In the genomic region with DNA sequence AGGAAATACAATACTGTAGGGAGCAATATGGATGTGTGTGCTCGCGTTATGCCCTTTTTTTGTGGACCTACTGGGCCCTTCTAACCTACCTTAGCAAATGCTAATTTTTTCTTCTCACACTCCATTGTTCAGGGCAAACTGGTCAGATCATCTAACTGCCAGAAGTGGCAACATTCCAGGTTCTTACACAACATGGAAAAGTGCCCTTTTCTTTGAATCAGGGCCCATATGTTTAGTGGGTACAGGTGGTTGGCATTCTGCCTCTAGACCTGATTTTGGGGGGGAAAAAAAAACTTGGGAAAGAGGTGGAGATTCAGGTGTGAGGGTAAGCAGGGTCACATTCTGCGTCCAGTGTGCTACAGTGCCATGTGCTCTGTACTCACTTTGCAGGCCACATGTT, we compare ENCODE assay signal across 23 mouse cellular contexts. TPM values are rescaled to one million over a fixed set of nuclear protein-coding genes. Genes with fewer than 3 reads are reported as not detected.
DNase-seq lines count a peak whose midpoint lies in the region; ATAC-seq and TF ChIP-seq lines count a peak whose summit lies in the region.
"Had no signal": no experiment of that assay in that cellular context is flagged by ENCODE, and none has a peak within 500 bp of the region (broad histone marks: within the 10 kb centered on the region; RNA-seq: fewer than 3 reads in every experiment).

No protein-coding gene starts in this region.

- H3K9me3 ChIP-seq in heart, embryonic 11.5 days (replicated peaks; ENCODE audit: control insufficient read depth, low read length): no peaks in the 10 kb centered on the region
- H3K9me3 ChIP-seq: embryonic facial prominence, embryonic 15.5 days; heart, embryonic 12.5 days; hindbrain, embryonic 13.5 days; liver, embryonic 13.5 days; lung, embryonic 15.5 days; stomach, embryonic 15.5 days had no signal

- TF ChIP-seq CTCF in brain, embryonic 14.5 days (IDR thresholded peaks at IDR 0.05; ENCODE audit: borderline replicate concordance, extremely low read depth, insufficient read depth, insufficient read length): no peak

- no peak overlapping the region for H3K9ac ChIP-seq in heart, embryonic 11.5 days (ENCODE audit: low read depth, low read length)
- H3K9ac ChIP-seq: embryonic facial prominence, embryonic 15.5 days; heart, embryonic 12.5 days; hindbrain, embryonic 13.5 days; liver, embryonic 13.5 days; lung, embryonic 15.5 days; stomach, embryonic 15.5 days had no signal

- H3K4me1 ChIP-seq in heart, embryonic 11.5 days (ENCODE audit: control insufficient read depth, insufficient read depth, low read length): no peaks in the 10 kb centered on the region
- H3K4me1 ChIP-seq: embryonic facial prominence, embryonic 15.5 days; heart, embryonic 12.5 days; hindbrain, embryonic 13.5 days; lung, embryonic 15.5 days; stomach, embryonic 15.5 days had no signal

- TF ChIP-seq POLR2A in brain, embryonic 14.5 days (IDR thresholded peaks at IDR 0.05; ENCODE audit: borderline replicate concordance, extremely low read depth, insufficient read depth, insufficient read length, poor library complexity, severe bottlenecking): no peak

- DNase-seq in cerebellum, adult 11-12 months: peak; percentile 42
- no peak for DNase-seq in cerebellum, postnatal 10 days
- peak; percentile 64 for DNase-seq in NIH3T3 (ENCODE audit: low read depth)
- peak; percentile 3 for DNase-seq in brain, embryonic 14.5 days (ENCODE audit: low read depth)
- DNase-seq in lung, postnatal 10 days: peak; percentile 22
- no peak for DNase-seq in frontal cortex, postnatal 10 days (ENCODE audit: low spot score in 2 of 2)
- DNase-seq: adrenal gland, postnatal 25 days; gastrocnemius, adult 2 months; heart, postnatal 14 days; kidney, adult 8-10 months; kidney, postnatal 25 days; layer of hippocampus, adult 9-11 months; liver, embryonic 13.5 days; right cerebral cortex, postnatal 14 days had no signal

- WGBS in heart, embryonic 11.5 days (ENCODE audit: insufficient replicate concordance): 97% methylated on average over 3 of the region's 3 CpGs

- no peak overlapping the region for H3K27ac ChIP-seq in heart, embryonic 11.5 days (ENCODE audit: low read depth, low read length)
- H3K27ac ChIP-seq: embryonic facial prominence, embryonic 15.5 days; gastrocnemius, adult 2 months; hindbrain, embryonic 13.5 days; liver, embryonic 13.5 days; lung, embryonic 15.5 days; stomach, embryonic 15.5 days had no signal

- H3K4me2 ChIP-seq in heart, embryonic 11.5 days: no peak overlapping the region
- H3K4me2 ChIP-seq: embryonic facial prominence, embryonic 15.5 days; heart, embryonic 12.5 days; hindbrain, embryonic 13.5 days; liver, embryonic 13.5 days; lung, embryonic 15.5 days; stomach, embryonic 15.5 days had no signal

- no peak for ATAC-seq in heart, embryonic 11.5 days (replicated peaks; ENCODE audit: insufficient number of reproducible peaks, low FRiP score, low TSS enrichment)
- ATAC-seq: inflammation-experienced regulatory T-cells, adult 6 months; midbrain, embryonic 16.5 days had no signal

- peaks cover 19% of the 10 kb centered on the region for H3K36me3 ChIP-seq in heart, embryonic 11.5 days (ENCODE audit: control insufficient read depth, insufficient read depth, low read length)

- H3K27me3 ChIP-seq in heart, embryonic 11.5 days (ENCODE audit: control insufficient read depth, insufficient read depth, low read length): no peaks in the 10 kb centered on the region
- H3K27me3 ChIP-seq: embryonic facial prominence, embryonic 15.5 days; heart, embryonic 12.5 days; hindbrain, embryonic 13.5 days; liver, embryonic 13.5 days; lung, embryonic 15.5 days; stomach, embryonic 15.5 days had no signal

- no peak overlapping the region for H3K4me3 ChIP-seq in heart, embryonic 11.5 days (ENCODE audit: low read depth, low read length)
- H3K4me3 ChIP-seq: embryonic facial prominence, embryonic 15.5 days; gastrocnemius, adult 2 months; heart, embryonic 12.5 days; hindbrain, embryonic 13.5 days; liver, embryonic 13.5 days; lung, embryonic 15.5 days; stomach, embryonic 15.5 days had no signal

RNA-seq across cellular contexts. Expression of a gene that starts 2.1 kb away (rescaled TPM):
- 0.52 and 0.85 TPM in 2 replicates for polyA plus RNA-seq in brain, embryonic 14.5 days (2012; rRNA removed)
- polyA plus RNA-seq in heart, embryonic 11.5 days (2014; fragmentation: Nextera tagmentation; extraction: Ambion mirVana): 0.66 and 0.69 TPM in 2 replicates
- polyA plus RNA-seq: heart, embryonic 12.5 days; liver, embryonic 13.5 days; lung, embryonic 15.5 days; spleen, adult 2 months had no signal

RNA-seq across cellular contexts. Expression of a gene that starts 20.7 kb away (rescaled TPM):
- polyA plus RNA-seq in brain, embryonic 14.5 days (2012; rRNA removed): 25.1 and 27.6 TPM in 2 replicates
- 0.93 and 1.1 TPM in 2 replicates for polyA plus RNA-seq in heart, embryonic 11.5 days (2014; fragmentation: Nextera tagmentation; extraction: Ambion mirVana)

RNA-seq across cellular contexts. Expression of a gene that starts 23.0 kb away (rescaled TPM):
- polyA plus RNA-seq in brain, embryonic 14.5 days (2012; rRNA removed): 183 and 266 TPM in 2 replicates
- 246 and 266 TPM in 2 replicates for polyA plus RNA-seq in heart, embryonic 11.5 days (2014; fragmentation: Nextera tagmentation; extraction: Ambion mirVana)

Comparison
In these comparisons a context has a peak if more than half of its experiments do, and no peak if none do; other contexts are left out.
1. DNase-seq: peak in cerebellum, adult 11-12 months (single experiment), NIH3T3 (single experiment), brain, embryonic 14.5 days (single experiment) and lung, postnatal 10 days (single experiment); none in cerebellum, postnatal 10 days (0 of 2) and frontal cortex, postnatal 10 days (0 of 2).
2. RNA of a gene that starts 20.7 kb away (polyA plus RNA-seq): 25.1 to 27.6 TPM in brain, embryonic 14.5 days; 0.93 to 1.1 TPM in heart, embryonic 11.5 days; every median in the first group is over 10 times any median in the second.